Mouse (Mus musculus) ZHBTc4 (cell line): ENCODE results near the gene Ereg.

Source experiments
- DNase-seq: peaks from one replicate; pipeline ENCODE4 v3.0.0-alpha.2; 2011; ENCODE audit warnings: low read depth, low spot score

Ereg gene

GRCm38 (mm10) chr5:91110023-91110670, 35.7 kb downstream of the Ereg start:
- DNase-seq: peak; percentile 22

- DNase-seq: no peak
Measured at GRCm38 (mm10) chr5:91111019-91111418, 36.6 kb downstream of the Ereg start.

- DNase-seq: no peak
Measured at GRCm38 (mm10) chr5:91113967-91114366, 39.5 kb downstream of the Ereg start.

GRCm38 (mm10) chr5:91114574-91114973, 40.2 kb downstream of the Ereg start:
- DNase-seq: no peak

- no peak for DNase-seq
Measured at GRCm38 (mm10) chr5:91118618-91119017, 44.2 kb downstream of the Ereg start.

- DNase-seq: no peak
Measured at GRCm38 (mm10) chr5:91123404-91123803, 49.0 kb downstream of the Ereg start.

GRCm38 (mm10) chr5:91124140-91124539, 49.7 kb downstream of the Ereg start:
- no peak for DNase-seq

- DNase-seq: no peak
Measured at GRCm38 (mm10) chr5:91126623-91127022, 52.2 kb downstream of the Ereg start.

- no peak for DNase-seq
Measured at GRCm38 (mm10) chr5:91134961-91135360, 60.5 kb downstream of the Ereg start.

- DNase-seq: no peak
Measured at GRCm38 (mm10) chr5:91138970-91139369, 64.5 kb downstream of the Ereg start.

- DNase-seq: peak; percentile 63
Measured at GRCm38 (mm10) chr5:91139446-91139873, 65.0 kb downstream of the Ereg start, which contains the start of gene Areg. Areg (plus strand) TSS chr5:91139599.

GRCm38 (mm10) chr5:91140896-91141448, 66.5 kb downstream of the Ereg start:
- DNase-seq: no peak
